Mouse (Mus musculus) effector memory CD4-positive, alpha-beta T cell, adult 5 months (primary cell): ENCODE data around the gene Blvrb. TPM values are rescaled to one million over a fixed set of nuclear protein-coding genes. Genes with fewer than 3 reads are reported as not detected.

Source experiments
- polyA plus RNA-seq: library from polyadenylated mRNA; unstranded; fragments of 100-300 nt; shearing (Covaris generic); gene quantifications from one replicate; pipeline ENCODE4 v1.2.1, GENCODE M21; 2017

Gene Blvrb
- polyA plus RNA-seq, result 5.3 TPM

GRCm38 (mm10) chr7:27447419-27448286, at the start of gene Blvrb, which contains the start of gene Sptbn4:
TSS of gene Blvrb (plus strand) at chr7:27447978.
TSS of gene Sptbn4 (minus strand) at chr7:27447686.

GRCm38 (mm10) chr7:27473156-27473834, 25.5 kb downstream of the Blvrb start, which contains the start of gene Sertad3:
TSS of gene Sertad3 (plus strand) at chr7:27473768.

GRCm38 (mm10) chr7:27486770-27487697, 39.3 kb downstream of the Blvrb start, which contains the start of gene Sertad1:
TSS of gene Sertad1 (plus strand) at chr7:27486910.

GRCm38 (mm10) chr7:27499036-27499435, 51.3 kb downstream of the Blvrb start, which contains the start of gene Prx:
TSS of gene Prx (plus strand) at chr7:27499324.

Other genes starting within 250 kb of the Blvrb start
- gene Itpkc, start 219.3 kb upstream of the Blvrb start, polyA plus RNA-seq, result 20.4 TPM
- 14.5 TPM for gene Coq8b, start 215.0 kb upstream of the Blvrb start, polyA plus RNA-seq
- gene Numbl, start 189.5 kb upstream of the Blvrb start, polyA plus RNA-seq, result 2.2 TPM
- gene Ltbp4, start 110.3 kb upstream of the Blvrb start, polyA plus RNA-seq, result 1.6 TPM
- gene Shkbp1, start 92.0 kb upstream of the Blvrb start, polyA plus RNA-seq, result 56.3 TPM
- gene Gm20479, start 90.6 kb upstream of the Blvrb start, polyA plus RNA-seq, result 1.1 TPM
- gene Sptbn4, start 292 bp upstream of the Blvrb start, polyA plus RNA-seq, result not detected
- gene Sertad3, start 25.8 kb downstream of the Blvrb start, polyA plus RNA-seq, result 21.2 TPM
- 124 TPM for gene Sertad1, start 38.9 kb downstream of the Blvrb start, polyA plus RNA-seq
- 0.20 TPM for gene Prx, start 51.3 kb downstream of the Blvrb start, polyA plus RNA-seq
- gene Hipk4, start 75.3 kb downstream of the Blvrb start, polyA plus RNA-seq, result not detected
- gene Pld3, start 105.2 kb downstream of the Blvrb start, polyA plus RNA-seq, result 201 TPM
- gene 2310022A10Rik, start 105.3 kb downstream of the Blvrb start, polyA plus RNA-seq, result 16.1 TPM
- gene Akt2, start 143.6 kb downstream of the Blvrb start, polyA plus RNA-seq, result 99.9 TPM
- not detected for gene Ttc9b, start 205.9 kb downstream of the Blvrb start, polyA plus RNA-seq
- 9.9 TPM for gene Map3k10, start 226.6 kb downstream of the Blvrb start, polyA plus RNA-seq
- 0.79 TPM for gene Zfp607b, start 241.4 kb downstream of the Blvrb start, polyA plus RNA-seq